Mouse (Mus musculus): ENCODE measurements around the gene Trim65. TPM values are rescaled to one million over a fixed set of nuclear protein-coding genes. Genes with fewer than 3 reads are reported as not detected.
"Not testable (repeated sequence)": the region's sequence is repeated elsewhere in the genome, so short reads cannot be mapped to it uniquely, and the experiment has no call there.

Gene Trim65
- polyA plus RNA-seq, 1 experiment = 0.57 TPM

DNA sequence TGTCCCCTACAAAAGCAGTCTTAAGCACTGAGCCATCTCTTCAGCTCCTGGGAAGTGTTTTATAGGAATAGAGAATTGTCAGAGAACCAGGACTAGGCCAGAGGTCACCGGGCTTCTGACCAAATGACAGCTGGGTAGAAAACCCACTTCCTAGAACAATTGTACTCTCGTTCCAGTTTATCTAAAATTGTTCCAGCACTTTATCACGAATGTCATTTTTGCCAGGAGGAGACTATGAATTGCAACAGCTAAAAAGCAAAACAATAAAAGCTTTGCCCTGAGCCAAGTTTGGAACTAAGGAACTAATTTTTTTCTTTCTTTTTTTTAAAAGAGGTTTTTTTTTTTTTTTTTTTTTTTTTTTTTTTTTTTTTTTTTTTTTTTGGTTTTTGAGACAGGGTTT lies 35.4 kb downstream of the Trim65 start:
- Histone ChIP-seq H3K27me3 (ENCODE audit: control insufficient read depth, insufficient read depth, low read length) (no peaks in the 10 kb centered on the region), H3K27ac (ENCODE audit: control insufficient read depth, insufficient read depth, low read depth, low read length) (peak overlapping the region; percentile 79), H3K4me3 (ENCODE audit: control insufficient read depth, low read depth, low read length) (no peak overlapping the region), H3K36me3 (ENCODE audit: control insufficient read depth, insufficient read depth, low read length) (no peaks in the 10 kb centered on the region), H3K4me1 (ENCODE audit: control insufficient read depth, insufficient read depth, low read length) (peaks cover 10% of the 10 kb centered on the region)
- no peak for TF ChIP-seq POLR2A (IDR thresholded peaks at IDR 0.05; ENCODE audit: control insufficient read depth, low read depth, low read length)

DNA sequence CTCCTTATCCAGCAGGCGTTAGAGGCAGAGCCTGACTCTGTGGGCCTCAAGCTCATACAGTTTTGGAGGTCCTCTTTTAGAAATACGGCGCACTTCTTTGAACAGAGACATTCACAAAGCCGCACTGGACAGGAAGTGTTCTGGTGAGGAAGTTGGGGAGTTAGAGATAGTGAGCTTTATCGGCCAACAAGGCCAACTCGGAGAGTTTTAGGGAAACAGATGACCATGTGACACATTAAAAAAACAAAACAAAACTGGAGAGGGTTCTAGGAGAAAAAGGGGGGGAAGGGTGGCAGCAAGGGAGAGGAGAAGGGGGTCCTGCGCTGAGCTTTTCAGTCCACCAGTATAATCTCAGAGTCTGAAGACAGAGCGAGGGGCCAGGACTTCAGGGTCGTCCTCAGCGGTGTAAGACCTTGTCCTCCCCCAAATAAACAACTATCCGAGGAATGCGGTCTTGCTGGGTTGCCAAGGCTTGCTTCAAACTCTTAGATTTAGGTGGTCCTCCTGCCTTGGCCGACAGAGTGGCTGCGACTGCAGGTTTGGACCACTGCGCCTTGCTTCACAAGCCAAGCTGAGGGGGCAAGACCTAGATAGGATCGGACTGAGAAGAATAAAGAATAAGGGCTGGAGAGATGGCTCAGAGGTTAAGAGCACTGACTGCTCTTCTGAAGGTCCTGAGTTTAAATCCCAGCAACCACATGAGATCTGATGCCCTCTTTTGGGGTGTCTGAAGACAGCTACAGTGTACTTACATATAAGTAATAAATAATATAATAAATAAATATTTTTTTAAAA lies 37.0 kb downstream of the Trim65 start:
- Histone ChIP-seq H3K36me3 (ENCODE audit: control insufficient read depth, insufficient read depth, low read length) (no peaks in the 10 kb centered on the region), H3K27ac (ENCODE audit: control insufficient read depth, insufficient read depth, low read depth, low read length) (peak overlapping the region; percentile 58)
- TF ChIP-seq POLR2A (IDR thresholded peaks at IDR 0.05; ENCODE audit: control insufficient read depth, low read depth, low read length) (no peak), CTCF (IDR thresholded peaks at IDR 0.05; ENCODE audit: control insufficient read depth, insufficient read depth, insufficient replicate concordance, low read depth, low read length) (no peak)

DNA sequence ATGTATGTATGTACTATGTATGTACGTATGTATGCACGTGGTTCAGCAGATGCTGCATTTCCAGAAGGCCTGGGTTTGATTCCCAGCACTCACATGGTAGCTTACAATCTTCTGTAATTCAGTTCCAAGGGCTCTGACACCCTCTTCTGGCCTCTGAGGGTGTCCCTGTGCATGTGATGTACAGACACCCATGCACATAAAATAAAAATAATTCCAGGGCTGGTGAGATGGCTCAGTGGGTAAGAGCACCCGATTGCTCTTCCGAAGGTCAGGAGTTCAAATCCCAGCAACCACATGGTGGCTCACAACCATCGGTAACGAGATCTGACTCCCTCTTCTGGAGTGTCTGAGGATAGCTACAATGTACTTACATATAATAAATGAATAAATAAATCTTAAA lies 38.0 kb downstream of the Trim65 start:
- H3K4me3 ChIP-seq (ENCODE audit: control insufficient read depth, low read depth, low read length); H3K27ac ChIP-seq (ENCODE audit: control insufficient read depth, insufficient read depth, low read depth, low read length); H3K4me1 ChIP-seq (ENCODE audit: control insufficient read depth, insufficient read depth, low read length); H3K27me3 ChIP-seq (ENCODE audit: control insufficient read depth, insufficient read depth, low read length); H3K36me3 ChIP-seq (ENCODE audit: control insufficient read depth, insufficient read depth, low read length): not testable (repeated sequence)

More for the DNA sequence above, 37.0 kb downstream of the Trim65 start:
- Histone ChIP-seq H3K27me3 (ENCODE audit: control insufficient read depth, insufficient read depth, low read length) (no peaks in the 10 kb centered on the region), H3K4me3 (ENCODE audit: control insufficient read depth, low read depth, low read length) (no peak overlapping the region), H3K4me1 (ENCODE audit: control insufficient read depth, insufficient read depth, low read length) (peaks cover 1% of the 10 kb centered on the region; the same call in 1 of the 2 replicates)

DNA sequence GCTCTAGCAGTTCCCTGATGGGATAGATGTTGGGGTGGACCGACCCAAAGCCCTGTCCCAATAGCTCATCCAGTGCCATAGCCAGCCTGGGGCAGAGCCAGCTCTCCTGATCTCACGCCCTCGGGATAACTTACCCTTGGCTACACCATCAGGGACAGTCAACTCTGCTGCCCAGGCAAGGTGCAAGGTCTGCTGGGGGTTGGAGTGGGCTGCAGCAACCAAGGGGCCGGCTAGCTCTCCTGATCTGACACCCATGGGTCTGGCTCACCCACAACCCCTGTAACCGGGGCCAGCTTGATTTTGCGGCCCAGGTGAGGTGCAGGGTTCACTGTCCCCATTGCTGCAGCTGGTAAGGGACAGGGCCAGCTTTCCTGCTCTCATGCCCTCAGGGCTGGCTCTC lies 39.3 kb downstream of the Trim65 start:
- Histone ChIP-seq H3K27me3 (ENCODE audit: control insufficient read depth, insufficient read depth, low read length) (no peaks in the 10 kb centered on the region), H3K27ac (ENCODE audit: control insufficient read depth, insufficient read depth, low read depth, low read length) (no peak overlapping the region), H3K4me3 (ENCODE audit: control insufficient read depth, low read depth, low read length) (no peak overlapping the region), H3K36me3 (ENCODE audit: control insufficient read depth, insufficient read depth, low read length) (no peaks in the 10 kb centered on the region), H3K4me1 (ENCODE audit: control insufficient read depth, insufficient read depth, low read length) (peaks cover 4% of the 10 kb centered on the region)
- no peak for TF ChIP-seq CTCF (IDR thresholded peaks at IDR 0.05; ENCODE audit: control insufficient read depth, insufficient read depth, insufficient replicate concordance, low read depth, low read length)
- TF ChIP-seq POLR2A (IDR thresholded peaks at IDR 0.05; ENCODE audit: control insufficient read depth, low read depth, low read length) = no peak

DNA sequence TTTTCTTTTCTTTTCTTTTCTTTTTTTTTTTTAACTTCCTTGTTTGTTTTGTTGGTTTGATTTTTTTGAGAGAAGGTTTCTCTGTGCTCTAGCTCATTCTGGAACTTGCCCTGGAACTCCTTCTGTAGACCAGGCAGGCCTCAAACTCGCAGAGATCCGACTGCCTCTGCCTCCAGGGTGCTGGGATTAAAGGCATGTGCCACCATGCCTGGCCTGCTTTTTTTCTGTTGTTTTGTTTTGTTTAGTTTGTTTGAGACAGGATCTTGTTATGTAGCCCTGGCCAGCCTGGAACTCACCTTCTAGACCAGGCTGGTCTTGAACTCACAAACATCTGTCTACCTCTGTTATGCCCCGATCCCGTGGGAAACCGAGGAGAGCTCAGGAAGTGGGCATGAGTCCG lies 41.4 kb downstream of the Trim65 start:
- Histone ChIP-seq H3K4me1 (ENCODE audit: control insufficient read depth, insufficient read depth, low read length) (peaks cover 6% of the 10 kb centered on the region), H3K27ac (ENCODE audit: control insufficient read depth, insufficient read depth, low read depth, low read length) (no peak overlapping the region), H3K36me3 (ENCODE audit: control insufficient read depth, insufficient read depth, low read length) (no peaks in the 10 kb centered on the region; the same call in 1 of the 2 replicates), H3K4me3 (ENCODE audit: control insufficient read depth, low read depth, low read length) (no peak overlapping the region), H3K27me3 (ENCODE audit: control insufficient read depth, insufficient read depth, low read length) (no peaks in the 10 kb centered on the region)
- TF ChIP-seq POLR2A (IDR thresholded peaks at IDR 0.05; ENCODE audit: control insufficient read depth, low read depth, low read length) = no peak
- TF ChIP-seq CTCF (IDR thresholded peaks at IDR 0.05; ENCODE audit: control insufficient read depth, insufficient read depth, insufficient replicate concordance, low read depth, low read length) = no peak

DNA sequence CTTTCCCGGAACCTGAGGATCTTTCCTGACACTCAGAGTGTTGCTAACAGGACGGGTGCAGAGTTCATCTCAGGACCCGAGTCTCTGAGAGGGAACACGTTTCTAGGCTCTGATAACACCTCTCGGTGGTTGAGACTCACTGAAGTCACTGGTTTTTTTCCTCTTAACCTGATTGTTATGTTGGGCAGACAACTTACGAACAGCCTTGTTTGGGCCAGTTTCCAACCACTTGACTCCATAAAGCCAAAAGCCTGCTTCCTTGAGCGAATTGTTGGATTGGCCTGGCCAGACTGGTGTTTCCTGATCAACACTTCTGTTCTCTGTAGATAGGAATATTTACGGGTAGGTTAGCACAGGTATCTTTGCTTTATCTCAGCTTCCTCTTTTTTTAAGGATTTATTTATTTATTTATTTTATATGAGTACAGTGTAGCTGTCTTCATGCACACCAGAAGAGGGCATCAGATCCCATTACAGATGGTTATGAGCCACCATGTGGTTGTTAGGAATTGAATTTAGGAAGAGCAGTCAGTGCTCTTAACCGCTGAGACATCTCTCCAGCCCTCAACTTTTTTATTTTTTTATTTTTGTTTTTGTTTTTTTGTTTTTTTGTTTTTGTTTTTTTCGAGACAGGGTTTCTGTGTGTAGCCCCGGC lies 42.1 kb downstream of the Trim65 start:
- Histone ChIP-seq H3K36me3 (ENCODE audit: control insufficient read depth, insufficient read depth, low read length) (no peaks in the 10 kb centered on the region; the same call in 1 of the 2 replicates), H3K4me1 (ENCODE audit: control insufficient read depth, insufficient read depth, low read length) (peaks cover 6% of the 10 kb centered on the region), H3K27ac (ENCODE audit: control insufficient read depth, insufficient read depth, low read depth, low read length) (peak overlapping the region; percentile 32; the same call in 1 of the 2 replicates), H3K4me3 (ENCODE audit: control insufficient read depth, low read depth, low read length) (no peak overlapping the region), H3K27me3 (ENCODE audit: control insufficient read depth, insufficient read depth, low read length) (no peaks in the 10 kb centered on the region)
- TF ChIP-seq POLR2A (IDR thresholded peaks at IDR 0.05; ENCODE audit: control insufficient read depth, low read depth, low read length) (no peak), CTCF (IDR thresholded peaks at IDR 0.05; ENCODE audit: control insufficient read depth, insufficient read depth, insufficient replicate concordance, low read depth, low read length) (no peak)

DNA sequence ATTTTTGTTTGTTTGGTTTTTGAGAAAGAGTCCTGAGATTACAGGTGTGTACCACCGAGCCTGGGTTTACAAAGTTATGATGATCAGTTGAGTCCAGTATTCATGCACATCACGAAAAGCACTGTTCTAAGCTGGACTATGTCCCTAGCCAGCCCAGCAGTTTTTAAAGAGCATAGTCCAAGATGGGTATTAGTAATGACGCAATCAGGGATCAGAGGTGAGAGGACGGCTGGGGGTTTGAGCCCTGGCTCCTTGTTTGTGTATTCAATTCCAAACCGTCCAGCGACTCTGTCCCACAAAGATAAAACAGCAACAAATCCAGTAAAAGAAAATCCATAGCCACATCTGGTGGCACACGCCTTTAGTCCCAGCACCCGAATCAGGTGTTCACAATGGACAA lies 42.7 kb downstream of the Trim65 start:
- Histone ChIP-seq H3K4me1 (ENCODE audit: control insufficient read depth, insufficient read depth, low read length) (peaks cover 6% of the 10 kb centered on the region), H3K4me3 (ENCODE audit: control insufficient read depth, low read depth, low read length) (peak overlapping the region; percentile 8; the same call in 1 of the 2 replicates), H3K36me3 (ENCODE audit: control insufficient read depth, insufficient read depth, low read length) (no peaks in the 10 kb centered on the region; the same call in 1 of the 2 replicates), H3K27me3 (ENCODE audit: control insufficient read depth, insufficient read depth, low read length) (no peaks in the 10 kb centered on the region), H3K27ac (ENCODE audit: control insufficient read depth, insufficient read depth, low read depth, low read length) (no peak overlapping the region)
- no peak for TF ChIP-seq CTCF (IDR thresholded peaks at IDR 0.05; ENCODE audit: control insufficient read depth, insufficient read depth, insufficient replicate concordance, low read depth, low read length)
- TF ChIP-seq POLR2A (IDR thresholded peaks at IDR 0.05; ENCODE audit: control insufficient read depth, low read depth, low read length) = no peak

All from testis, adult 2 months (tissue).